Mouse (Mus musculus): ENCODE measurements around the gene C130032M10Rik. TPM values are rescaled to one million over a fixed set of nuclear protein-coding genes. Genes with fewer than 3 reads are reported as not detected.

Gene C130032M10Rik
- total RNA-seq, 2 experiments from 2014 or later: not detected

Other genes starting within 250 kb of the C130032M10Rik start
- not detected for gene Bcl2a1c, start 185.6 kb upstream of the C130032M10Rik start, total RNA-seq (2021)
- gene Crtap, start 125.0 kb upstream of the C130032M10Rik start, total RNA-seq (2021): 1 to 10 TPM; 5.7 to 6.9 TPM
- gene Glb1, start 114.6 kb upstream of the C130032M10Rik start, total RNA-seq (2021): 10 to 100 TPM; 22.8 to 23.7 TPM
- 1 to 10 TPM; 9.8 TPM for gene Tmppe, start 114.6 kb upstream of the C130032M10Rik start, total RNA-seq (2021)
- not detected for gene Ccr4, start 10.8 kb upstream of the C130032M10Rik start, total RNA-seq (2021)
- gene Trim71, start 48.7 kb downstream of the C130032M10Rik start, total RNA-seq (2021): 1 to 10 TPM in 1 of 2 experiments, under 1 TPM in 1; 0.91 to 1.2 TPM
- gene Cnot10, start 124.5 kb downstream of the C130032M10Rik start, total RNA-seq (2021): 10 to 100 TPM; 50.8 to 51.9 TPM
- gene Dync1li1, start 173.1 kb downstream of the C130032M10Rik start, total RNA-seq (2021): 100 to 1,000 TPM in 1 of 2 experiments, 10 to 100 TPM in 1; 92.8 to 101 TPM
- 10 to 100 TPM; 21.4 to 21.8 TPM for gene Cmtm6, start 215.4 kb downstream of the C130032M10Rik start, total RNA-seq (2021)

All from layer of hippocampus, postnatal 25 days (tissue).